Mouse (Mus musculus) kidney, adult 2 months (tissue): ENCODE measurements around the gene Calhm5. TPM values are rescaled to one million over a fixed set of nuclear protein-coding genes. Genes with fewer than 3 reads are reported as not detected.

Source experiments
- DNase-seq: peaks from one replicate; pipeline ENCODE4 v3.0.0; 2021
- H3K27ac ChIP-seq: fragments of 200-500 bp; 2 replicates; pipeline ENCODE4 v1.5.1; 2012; ENCODE audit warnings: low read depth, low read length, control low read depth, inconsistent platforms; ENCODE audit not compliant: insufficient read depth
- H3K27me3 ChIP-seq: fragments of 200-500 bp; replicated peaks from 2 replicates; pipeline ENCODE4 v1.6.1; 2012; ENCODE audit warnings: mild to moderate bottlenecking, moderate library complexity, low read length, inconsistent platforms; ENCODE audit not compliant: control insufficient read depth, insufficient read depth
- H3K36me3 ChIP-seq: fragments of 200-500 bp; 2 replicates; pipeline ENCODE4 v1.6.1; 2012; ENCODE audit warnings: mild to moderate bottlenecking, moderate library complexity, low read length, inconsistent platforms; ENCODE audit not compliant: control insufficient read depth, insufficient read depth
- H3K4me1 ChIP-seq: fragments of 200-500 bp; 2 replicates; pipeline ENCODE4 v1.6.1; 2011; ENCODE audit warnings: low read length; ENCODE audit not compliant: control insufficient read depth, insufficient read depth
- H3K4me3 ChIP-seq: fragments of 200-500 bp; 2 replicates; pipeline ENCODE4 v1.5.1; 2011; ENCODE audit warnings: mild to moderate bottlenecking, low read depth, low read length, control low read depth; ENCODE audit not compliant: insufficient read depth
- CTCF ChIP-seq: fragments of 200-500 bp; conservative IDR thresholded peaks from 2 replicates; pipeline ENCODE4 v1.5.1; 2011; ENCODE audit warnings: low read depth, mild to moderate bottlenecking, control low read depth, low read length, moderate library complexity, mixed read lengths; ENCODE audit not compliant: insufficient read depth, insufficient read length
- POLR2A ChIP-seq: fragments of 200-500 bp; IDR thresholded peaks from one replicate; pipeline ENCODE4 v1.6.1; 2011; ENCODE audit warnings: low read depth, low read length, control low read depth
- WGBS: fragments of 180-500 bp; shearing (Covaris S2); methylation state at CpG from one replicate; pipeline ENCODE4 v1.1.7; 2018; 5-methylcytosine and 5-hydroxymethylcytosine counted together
- polyA plus RNA-seq: library from polyadenylated mRNA; depleted of rRNA; stranded (reverse); fragments of >200 nt; gene quantifications from 2 replicates; pipeline ENCODE4 v1.2.3, GENCODE M21; 2012; rRNA removed

Gene Calhm5
- polyA plus RNA-seq, 1 experiment = 0.25 TPM

DNA sequence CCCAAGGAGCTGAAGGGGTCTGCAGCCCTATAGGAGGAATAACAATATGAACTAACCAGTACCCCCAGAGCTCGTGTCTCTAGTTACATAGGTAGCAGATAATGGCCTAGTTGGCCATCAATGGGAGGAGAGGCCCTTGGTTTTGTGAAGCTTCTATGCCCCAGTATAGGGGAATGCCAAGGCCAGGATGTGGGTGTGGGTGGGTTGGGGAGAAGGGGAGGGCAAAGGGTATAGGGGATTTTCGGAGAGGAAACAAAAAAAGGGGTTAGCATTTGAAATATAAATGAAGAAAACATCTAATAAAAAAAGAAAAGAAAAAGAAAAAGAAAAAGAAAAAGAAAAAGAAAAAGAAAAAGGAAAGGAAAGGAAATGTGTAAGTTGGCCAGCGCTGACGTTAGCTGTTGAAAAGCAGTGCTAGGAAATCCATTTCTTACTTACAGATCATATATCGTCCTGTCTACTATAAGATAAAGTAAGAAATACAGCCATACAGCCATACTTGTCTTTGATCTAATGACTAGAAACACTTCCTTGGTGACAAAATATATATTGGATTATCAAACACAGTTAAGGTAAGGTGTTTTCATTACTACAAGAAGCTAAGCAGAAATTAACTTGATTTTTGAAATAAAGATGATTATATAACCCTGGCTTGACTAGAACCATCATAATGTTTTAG is 21.7 kb downstream of the Calhm5 start:
- no peaks in the 10 kb centered on the region for H3K36me3 ChIP-seq
- no peak for TF ChIP-seq POLR2A
- TF ChIP-seq CTCF = no peak
- H3K27ac ChIP-seq = no peak overlapping the region
- no peak for DNase-seq
- H3K27me3 ChIP-seq = no peaks in the 10 kb centered on the region
- no peaks in the 10 kb centered on the region for H3K4me1 ChIP-seq
- no peak overlapping the region for H3K4me3 ChIP-seq
- 86% methylated on average over 5 of the region's 5 CpGs for WGBS

DNA sequence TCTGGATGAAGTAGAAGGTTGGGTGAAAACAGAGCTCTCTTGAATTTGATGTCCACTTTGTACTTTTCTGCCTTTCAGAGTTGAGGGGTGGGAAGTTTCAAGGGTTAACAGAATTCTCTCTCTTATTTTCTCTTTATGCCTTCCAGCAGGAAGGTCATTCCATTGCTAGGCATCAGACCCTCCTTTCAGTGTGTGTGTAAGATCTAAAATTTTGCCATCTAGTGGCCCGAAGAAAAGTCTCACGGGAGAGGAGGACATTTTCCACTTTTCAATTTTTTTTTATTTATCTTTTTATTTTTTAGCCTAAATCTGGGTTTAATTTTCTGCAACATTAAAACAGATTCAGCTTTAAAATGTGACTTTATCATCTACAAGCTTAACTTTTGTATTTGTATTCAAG is 24.7 kb downstream of the Calhm5 start:
- no peaks in the 10 kb centered on the region for H3K27me3 ChIP-seq
- no peaks in the 10 kb centered on the region for H3K36me3 ChIP-seq
- DNase-seq = no peak
- H3K27ac ChIP-seq = no peak overlapping the region
- WGBS = 55% methylated on average over 2 of the region's 2 CpGs
- no peak overlapping the region for H3K4me3 ChIP-seq
- TF ChIP-seq CTCF (no peak), POLR2A (no peak)
- H3K4me1 ChIP-seq = no peaks in the 10 kb centered on the region

GRCm38 (mm10) chr10:34070999-34071492 is 25.3 kb downstream of the Calhm5 start:
- Histone ChIP-seq H3K4me3 (no peak overlapping the region), H3K4me1 (no peaks in the 10 kb centered on the region), H3K27me3 (no peaks in the 10 kb centered on the region), H3K27ac (no peak overlapping the region), H3K36me3 (no peaks in the 10 kb centered on the region)
- WGBS = 44% methylated on average over 5 of the region's 5 CpGs
- TF ChIP-seq POLR2A (no peak), CTCF (no peak)
- DNase-seq = no peak

GRCm38 (mm10) chr10:34069606-34070005 is 26.7 kb downstream of the Calhm5 start:
- TF ChIP-seq CTCF (no peak), POLR2A (no peak)
- 61% methylated on average over 1 of the region's 1 CpGs for WGBS
- no peaks in the 10 kb centered on the region for H3K36me3 ChIP-seq
- H3K27me3 ChIP-seq = no peaks in the 10 kb centered on the region
- no peak overlapping the region for H3K4me3 ChIP-seq
- DNase-seq = no peak
- H3K4me1 ChIP-seq = no peaks in the 10 kb centered on the region
- H3K27ac ChIP-seq = no peak overlapping the region

GRCm38 (mm10) chr10:34066591-34066990 is 29.7 kb downstream of the Calhm5 start:
- TF ChIP-seq POLR2A = no peak
- TF ChIP-seq CTCF = no peak
- Histone ChIP-seq H3K27me3 (no peaks in the 10 kb centered on the region), H3K4me1 (no peaks in the 10 kb centered on the region), H3K36me3 (no peaks in the 10 kb centered on the region), H3K27ac (no peak overlapping the region), H3K4me3 (no peak overlapping the region)
- DNase-seq = no peak
- WGBS = 63% methylated on average over 3 of the region's 3 CpGs

DNA sequence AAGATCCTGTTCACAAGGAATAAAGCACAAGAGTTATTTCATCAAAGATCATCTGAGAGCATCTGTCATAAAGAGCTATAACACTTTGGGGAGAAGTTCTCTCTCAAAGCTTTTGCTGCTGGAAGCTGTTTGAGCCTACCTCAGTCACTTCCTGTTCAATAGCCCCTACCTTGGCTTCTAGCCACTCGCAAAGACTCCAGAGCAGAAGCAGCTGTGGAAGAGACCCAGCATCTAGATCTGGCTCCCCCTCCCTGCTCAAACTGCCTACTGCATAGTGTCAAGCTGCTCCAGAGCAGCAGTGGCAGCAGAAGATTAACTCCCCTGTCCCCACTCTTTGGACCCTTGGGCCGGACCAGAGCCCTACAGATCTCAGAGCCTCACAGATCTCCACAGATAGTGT is 42.3 kb downstream of the Calhm5 start:
- no peak for DNase-seq
- WGBS = 78% methylated on average over 2 of the region's 2 CpGs
- Histone ChIP-seq H3K4me3 (no peak overlapping the region), H3K27me3 (no peaks in the 10 kb centered on the region; the same call in 1 of the 2 replicates), H3K36me3 (no peaks in the 10 kb centered on the region), H3K4me1 (no peaks in the 10 kb centered on the region), H3K27ac (no peak overlapping the region)
- TF ChIP-seq CTCF = no peak
- TF ChIP-seq POLR2A = no peak

DNA sequence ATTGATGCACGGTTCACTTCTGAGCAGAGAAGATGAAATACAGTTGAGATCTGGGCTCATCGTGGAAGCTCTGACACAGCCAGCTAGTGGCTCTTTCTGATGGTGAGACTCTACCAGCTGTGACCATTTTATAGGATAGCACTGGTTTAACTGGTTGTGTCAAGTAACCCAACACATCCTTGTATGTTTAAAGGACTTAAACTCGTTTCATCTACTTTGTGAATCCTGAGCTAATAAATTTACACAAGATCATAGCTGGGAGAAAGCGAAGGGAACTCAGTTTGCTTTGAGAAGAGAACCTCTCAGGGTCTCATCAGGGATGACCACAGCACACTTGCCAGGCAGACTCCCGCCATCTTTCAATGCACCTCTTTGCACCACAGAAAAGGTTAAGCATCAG is 52.1 kb downstream of the Calhm5 start, which contains the start of gene Calhm4:
Gene Calhm4, minus strand, starts transcription at position 101 of the 400 bp plus-strand sequence.
- Histone ChIP-seq H3K4me1 (no peaks in the 10 kb centered on the region), H3K4me3 (no peak within 1 kb of the TSS), H3K36me3 (no peaks in the 10 kb centered on the region), H3K27me3 (no peaks in the 10 kb centered on the region), H3K27ac (no peak within 1 kb of the TSS)
- WGBS = 87% methylated on average over 5 of the region's 5 CpGs
- no peak for DNase-seq
- TF ChIP-seq POLR2A (no peak), CTCF (no peak)

Other genes with a start within 250 kb of the Calhm5 start
- gene Sult3a1, start 238.8 kb downstream of the Calhm5 start, polyA plus RNA-seq = not detected in 2 replicates
- 0.04 and 0.08 TPM in 2 replicates for gene Rsph4a, start 191.4 kb downstream of the Calhm5 start, polyA plus RNA-seq
- gene Zup1, start 145.2 kb downstream of the Calhm5 start, polyA plus RNA-seq = 3.6 and 4.1 TPM in 2 replicates
- 31.6 and 32.1 TPM in 2 replicates for gene Rwdd1, start 76.9 kb downstream of the Calhm5 start, polyA plus RNA-seq
- gene Trappc3l, start 58.9 kb downstream of the Calhm5 start, polyA plus RNA-seq = not detected in 2 replicates
- not detected in 2 replicates for gene Calhm4, start 52.2 kb downstream of the Calhm5 start, polyA plus RNA-seq
- gene Calhm6, start 31.5 kb upstream of the Calhm5 start, polyA plus RNA-seq = 1.4 TPM in 2 replicates
- gene Dse, start 111.2 kb upstream of the Calhm5 start, polyA plus RNA-seq = 8.0 and 8.6 TPM in 2 replicates
- 26.0 and 28.3 TPM in 2 replicates for gene Tspyl1, start 185.7 kb upstream of the Calhm5 start, polyA plus RNA-seq
- 7.6 and 8.2 TPM in 2 replicates for gene Tspyl4, start 200.9 kb upstream of the Calhm5 start, polyA plus RNA-seq